Mouse (Mus musculus) heart, postnatal 10 days (tissue): Measurements from ENCODE around the gene Pla2g16. TPM values are rescaled to one million over a fixed set of nuclear protein-coding genes. Genes with fewer than 3 reads are reported as not detected.

Experiments used
- DNase-seq, 2 experiments: peaks; one replicate each; pipeline ENCODE4 v3.0.0; 2021
- intact Hi-C: fragments of 180-260 bp; cut with DNase I; formaldehyde crosslinking; loops from one replicate; pipeline ENCODE4 v1.15.1; 2025
- total RNA-seq, 2 experiments: library from RNA; stranded (reverse); gene quantifications; 2 replicates each; pipeline ENCODE4 v1.2.3; 2021

Pla2g16 gene
- total RNA-seq, 2 experiments from 2014 or later: 74.7 to 78.4 TPM

- intact Hi-C loops: no loop called here
Measured at GRCm38 (mm10) chr19:7606801-7607689, 49.8 kb downstream of the Pla2g16 start, which contains the start of gene Lgals12. Gene Lgals12, minus strand, starts transcription at chr19:7607193.

GRCm38 (mm10) chr19:7607690-7608201 is 50.5 kb downstream of the Pla2g16 start:
- intact Hi-C loops: loop anchor here (2.0 kb wide), 1 partner anchor 157 kb away; no protein-coding TSS in a partner anchor
- DNase-seq: no peak

More at GRCm38 (mm10) chr19:7606801-7607689, 49.8 kb downstream of the Pla2g16 start, which contains the start of gene Lgals12:
- peak in 1 of 2 experiments; percentile 36 for DNase-seq

- DNase-seq: peak; percentile 30 to 34
- intact Hi-C loops: no loop called here
Measured at GRCm38 (mm10) chr19:7611942-7612757, 54.9 kb downstream of the Pla2g16 start, which contains the start of gene Hrasls5. Gene Hrasls5, plus strand, starts transcription at chr19:7612541.

GRCm38 (mm10) chr19:7613151-7613550 is 55.9 kb downstream of the Pla2g16 start:
- DNase-seq: no peak
- intact Hi-C loops: no loop called here

- no peak for DNase-seq
- intact Hi-C loops: loop anchor here (2.0 kb wide), 1 partner anchor 174 kb away; no protein-coding TSS in a partner anchor
Measured at GRCm38 (mm10) chr19:7616231-7616930, 59.1 kb downstream of the Pla2g16 start.

- DNase-seq: no peak
- intact Hi-C loops: loop anchor here (1.0 to 2.0 kb wide), 2 partner anchors 88 to 174 kb away; no protein-coding TSS in a partner anchor
Measured at GRCm38 (mm10) chr19:7617085-7617484, 59.8 kb downstream of the Pla2g16 start.

GRCm38 (mm10) chr19:7617696-7618095 is 60.4 kb downstream of the Pla2g16 start:
- DNase-seq: peak; percentile 67 to 78
- intact Hi-C loops: loop anchor here (1.0 to 2.0 kb wide), 2 partner anchors 88 to 175 kb away; no protein-coding TSS in a partner anchor

- no peak for DNase-seq
- intact Hi-C loops: no loop called here
Measured at GRCm38 (mm10) chr19:7633021-7633420, 75.8 kb downstream of the Pla2g16 start.

GRCm38 (mm10) chr19:7633786-7634185 is 76.5 kb downstream of the Pla2g16 start:
- intact Hi-C loops: no loop called here
- no peak for DNase-seq

Other genes starting within 250 kb of the Pla2g16 start
- 10 to 100 TPM; 51.7 to 54.3 TPM for gene Mark2, start 215.6 kb upstream of the Pla2g16 start, total RNA-seq
- 10 to 100 TPM; 27.2 to 28.5 TPM for gene Spindoc, start 174.5 kb upstream of the Pla2g16 start, total RNA-seq
- 10 to 100 TPM; 25.1 to 32.8 TPM for gene 2700081O15Rik, start 139.8 kb upstream of the Pla2g16 start, total RNA-seq
- 100 to 1,000 TPM in 1 of 2 experiments, 10 to 100 TPM in 1; 99.1 to 107 TPM for gene Rtn3, start 74.2 kb upstream of the Pla2g16 start, total RNA-seq
- 10 to 100 TPM; 33.4 to 34.8 TPM for gene Atl3, start 63.4 kb upstream of the Pla2g16 start, total RNA-seq
- gene Lgals12, start 49.7 kb downstream of the Pla2g16 start, total RNA-seq: 1 to 10 TPM in 1 of 2 experiments, under 1 TPM in 1; 0.79 to 1.9 TPM
- gene Hrasls5, start 55.1 kb downstream of the Pla2g16 start, total RNA-seq: not detected
- not detected for gene Slc22a19, start 153.9 kb downstream of the Pla2g16 start, total RNA-seq
- not detected for gene Slc22a26, start 245.2 kb downstream of the Pla2g16 start, total RNA-seq